ENCODE assay signal across 18 mouse cellular contexts in the genomic region with DNA sequence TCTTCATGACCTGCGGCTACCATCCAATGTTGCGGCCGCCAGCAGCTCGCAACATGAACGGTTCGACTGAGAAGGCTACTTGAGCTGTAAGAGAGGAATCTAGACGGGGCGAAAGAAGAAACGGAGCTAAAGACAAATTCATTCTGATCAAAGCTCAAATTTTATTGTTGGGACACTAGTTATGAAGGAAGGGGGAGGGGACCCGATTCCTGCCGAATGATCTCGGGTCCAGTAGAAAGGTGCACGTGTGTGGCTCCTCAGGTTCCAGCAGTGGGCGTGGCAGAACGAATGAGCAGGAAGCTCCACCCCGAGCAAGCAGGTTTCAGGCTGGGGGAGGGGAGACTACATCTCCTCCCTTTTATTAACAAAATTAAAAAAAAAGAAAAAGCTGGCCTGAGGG. TPM values are rescaled to one million over a fixed set of nuclear protein-coding genes. Genes with fewer than 3 reads are reported as not detected.
"Had no signal": no experiment of that assay in that cellular context is flagged by ENCODE, and none has a peak within 500 bp of the region (broad histone marks: within the 10 kb centered on the region; RNA-seq: fewer than 3 reads in every experiment).

No protein-coding gene starts in this region.

RNA-seq across cellular contexts. Expression of a gene that starts 4.5 kb away (rescaled TPM):
- polyA plus RNA-seq: cerebellum, adult 2 months; cortical plate, adult 2 months; embryonic facial prominence, embryonic 10.5 days; embryonic facial prominence, embryonic 12.5 days; embryonic facial prominence, embryonic 13.5 days; embryonic facial prominence, embryonic 14.5 days; embryonic facial prominence, embryonic 15.5 days; erythroblast, embryonic 14.5 days; forebrain, embryonic 10.5 days; forebrain, embryonic 11.5 days; forebrain, embryonic 12.5 days; forebrain, embryonic 13.5 days; forebrain, embryonic 14.5 days; forebrain, embryonic 15.5 days; forebrain, embryonic 16.5 days; forebrain, postnatal 0 days; frontal cortex, adult 2 months had no signal

RNA-seq across cellular contexts. Expression of a gene that starts 45.8 kb away (rescaled TPM):
- polyA plus RNA-seq: cerebellum, adult 2 months; cortical plate, adult 2 months; embryonic facial prominence, embryonic 10.5 days; embryonic facial prominence, embryonic 11.5 days; embryonic facial prominence, embryonic 12.5 days; embryonic facial prominence, embryonic 13.5 days; embryonic facial prominence, embryonic 14.5 days; embryonic facial prominence, embryonic 15.5 days; forebrain, embryonic 10.5 days; forebrain, embryonic 11.5 days; forebrain, embryonic 12.5 days; forebrain, embryonic 13.5 days; forebrain, embryonic 14.5 days; forebrain, embryonic 15.5 days; forebrain, embryonic 16.5 days; forebrain, postnatal 0 days; frontal cortex, adult 2 months had no signal

RNA-seq across cellular contexts. Expression of a gene that starts 49.6 kb away (rescaled TPM):
- polyA plus RNA-seq: cerebellum, adult 2 months; cortical plate, adult 2 months; embryonic facial prominence, embryonic 10.5 days; embryonic facial prominence, embryonic 11.5 days; embryonic facial prominence, embryonic 12.5 days; embryonic facial prominence, embryonic 13.5 days; embryonic facial prominence, embryonic 14.5 days; erythroblast, embryonic 14.5 days; forebrain, embryonic 10.5 days; forebrain, embryonic 11.5 days; forebrain, embryonic 12.5 days; forebrain, embryonic 13.5 days; forebrain, embryonic 14.5 days; forebrain, embryonic 15.5 days; forebrain, embryonic 16.5 days; forebrain, postnatal 0 days; frontal cortex, adult 2 months had no signal
